Mouse (Mus musculus) CH12.LX (cell line): Measurements from ENCODE around the gene Lyve1. TPM values are rescaled to one million over a fixed set of nuclear protein-coding genes. Genes with fewer than 3 reads are reported as not detected.

Experiments
- DNase-seq: peaks from one replicate; pipeline ENCODE4 v3.0.0-alpha.2; 2013; ENCODE audit errors: extremely low read depth
- H3K27ac ChIP-seq: 2 replicates; pipeline ENCODE4 v1.5.1; 2012; ENCODE audit warnings: low read depth, mild to moderate bottlenecking, control low read depth, moderate library complexity; ENCODE audit not compliant: insufficient read depth
- H3K27me3 ChIP-seq: replicated peaks from 2 replicates; pipeline ENCODE3; 2012; ENCODE audit warnings: inconsistent platforms
- H3K36me3 ChIP-seq, 2 experiments: replicated peaks in 1 of 2; 2 replicates each; pipeline versions ENCODE3 to v1.6.1; 2012; ENCODE audit warnings: inconsistent platforms in 1 of 2, low read length in 1 of 2, mild to moderate bottlenecking in 1 of 2, mixed read lengths in 1 of 2, moderate library complexity in 1 of 2; ENCODE audit not compliant: control insufficient read depth in 1 of 2, insufficient read depth in 1 of 2
- H3K4me1 ChIP-seq, 2 experiments: 2 replicates each; pipeline ENCODE4 v1.6.1; 2012; ENCODE audit warnings: inconsistent platforms in 1 of 2, moderate library complexity in 1 of 2; ENCODE audit not compliant: insufficient read depth in 2 of 2, control insufficient read depth in 1 of 2
- H3K4me2 ChIP-seq: 2 replicates; pipeline ENCODE4 v1.6.1; 2012; ENCODE audit warnings: low read depth, mild to moderate bottlenecking, control low read depth; ENCODE audit not compliant: poor library complexity, insufficient read depth, severe bottlenecking
- H3K4me3 ChIP-seq, 3 experiments: fragments of 150-350 bp in 1 of 3; sonication (generic) in 1 of 3; replicated peaks in 1 of 3; 2 replicates each; pipeline versions ENCODE3 to v1.5.1; 2011 to 2012; ENCODE audit warnings: low read depth in 2 of 3, low read length in 2 of 3, mild to moderate bottlenecking in 2 of 3, moderate library complexity in 2 of 3, control low read depth in 1 of 3, improper control_type of control experiment in 1 of 3, inconsistent platforms in 1 of 3, mixed read lengths in 1 of 3; ENCODE audit not compliant: poor library complexity in 1 of 3
- H3K79me2 ChIP-seq: replicated peaks from 2 replicates; pipeline ENCODE4 v1.6.1; 2012; ENCODE audit warnings: mild to moderate bottlenecking, moderate library complexity; ENCODE audit not compliant: control insufficient read depth, poor library complexity, insufficient read depth, severe bottlenecking; ENCODE audit errors: extremely low read depth
- H3K9ac ChIP-seq: 2 replicates; pipeline ENCODE4 v1.6.1; 2012; ENCODE audit warnings: low read depth, mild to moderate bottlenecking, control low read depth, moderate library complexity; ENCODE audit not compliant: insufficient read depth
- H3K9me3 ChIP-seq: replicated peaks from 2 replicates; pipeline ENCODE3; 2012; ENCODE audit warnings: low read length, inconsistent platforms, mixed read lengths
- BHLHE40 ChIP-seq: IDR thresholded peaks from 2 replicates; pipeline ENCODE4 v1.6.1; 2011; ENCODE audit warnings: mild to moderate bottlenecking, low read depth, low read length, improper control_type of control experiment
- CHD2 ChIP-seq: IDR thresholded peaks from 2 replicates; pipeline ENCODE4 v1.6.1; 2011; ENCODE audit warnings: low read length, improper control_type of control experiment
- CTCF ChIP-seq, 2 experiments: IDR thresholded peaks in 1 of 2; conservative IDR thresholded peaks in 1 of 2; 2 replicates each; pipeline ENCODE4 v1.5.1; 2011 to 2012; ENCODE audit warnings: low read depth in 2 of 2, low read length in 2 of 2, improper control_type of control experiment in 1 of 2, inconsistent platforms in 1 of 2, mild to moderate bottlenecking in 1 of 2, moderate library complexity in 1 of 2
- E2F4 ChIP-seq: IDR thresholded peaks from 2 replicates; pipeline ENCODE4 v1.6.1; 2011; ENCODE audit warnings: low read depth, low read length, improper control_type of control experiment; ENCODE audit not compliant: insufficient replicate concordance
- EP300 ChIP-seq: IDR thresholded peaks from 2 replicates; pipeline ENCODE4 v1.6.1; 2011; ENCODE audit warnings: low read length, improper control_type of control experiment
- ETS1 ChIP-seq: conservative IDR thresholded peaks from 2 replicates; pipeline ENCODE4 v1.6.1; 2012; ENCODE audit warnings: low read depth, mild to moderate bottlenecking, inconsistent platforms, low read length, improper control_type of control experiment, moderate library complexity
- GABPA ChIP-seq: IDR thresholded peaks from 2 replicates; pipeline ENCODE4 v1.6.1; 2012; ENCODE audit warnings: low read depth, low read length, improper control_type of control experiment, inconsistent platforms; ENCODE audit not compliant: insufficient replicate concordance
- IRF4 ChIP-seq: IDR thresholded peaks from 2 replicates; pipeline ENCODE4 v1.6.1; 2014; ENCODE audit warnings: low read depth, mild to moderate bottlenecking, inconsistent platforms, low read length, improper control_type of control experiment
- JUND ChIP-seq: conservative IDR thresholded peaks from 2 replicates; pipeline ENCODE4 v1.6.1; 2011; ENCODE audit warnings: low read depth, low read length, improper control_type of control experiment
- MAFK ChIP-seq: IDR thresholded peaks from 2 replicates; pipeline ENCODE4 v1.6.1; 2011; ENCODE audit warnings: low read length, improper control_type of control experiment; ENCODE audit not compliant: insufficient replicate concordance
- MAX ChIP-seq: IDR thresholded peaks from 2 replicates; pipeline ENCODE4 v1.6.1; 2011; ENCODE audit warnings: low read length, improper control_type of control experiment
- MAZ ChIP-seq: IDR thresholded peaks from 2 replicates; pipeline ENCODE4 v1.6.1; 2012; ENCODE audit warnings: low read depth, mild to moderate bottlenecking, inconsistent platforms, low read length, improper control_type of control experiment, moderate library complexity
- MEF2A ChIP-seq: IDR thresholded peaks from 2 replicates; pipeline ENCODE4 v1.6.1; 2014; ENCODE audit warnings: low read depth, mild to moderate bottlenecking, inconsistent platforms, low read length, improper control_type of control experiment, borderline replicate concordance
- MXI1 ChIP-seq: IDR thresholded peaks from 2 replicates; pipeline ENCODE4 v1.6.1; 2011; ENCODE audit warnings: mild to moderate bottlenecking, low read depth, low read length, improper control_type of control experiment
- MYC ChIP-seq: IDR thresholded peaks from 2 replicates; pipeline ENCODE4 v1.6.1; 2011; ENCODE audit warnings: low read depth, mild to moderate bottlenecking, improper control_type of control experiment, low read length
- NRF1 ChIP-seq: IDR thresholded peaks from 2 replicates; pipeline ENCODE4 v1.6.1; 2014; ENCODE audit warnings: low read depth, mild to moderate bottlenecking, inconsistent platforms, low read length, improper control_type of control experiment, moderate library complexity
- PAX5 ChIP-seq: IDR thresholded peaks from 2 replicates; pipeline ENCODE4 v1.6.1; 2012; ENCODE audit warnings: low read length, inconsistent platforms, mixed read lengths
- POLR2A ChIP-seq: IDR thresholded peaks from 2 replicates; pipeline ENCODE4 v1.6.1; 2011; ENCODE audit warnings: low read depth, mild to moderate bottlenecking, improper control_type of control experiment, low read length
- SIN3A ChIP-seq: IDR thresholded peaks from 2 replicates; pipeline ENCODE4 v1.6.1; 2012; ENCODE audit warnings: low read length, improper control_type of control experiment, inconsistent platforms
- TBP ChIP-seq: conservative IDR thresholded peaks from 2 replicates; pipeline ENCODE4 v1.6.1; 2011; ENCODE audit warnings: low read depth, low read length, improper control_type of control experiment
- USF1 ChIP-seq: IDR thresholded peaks from 2 replicates; pipeline ENCODE4 v1.6.1; 2014; ENCODE audit warnings: low read depth, mild to moderate bottlenecking, inconsistent platforms, low read length, improper control_type of control experiment
- USF2 ChIP-seq: conservative IDR thresholded peaks from 2 replicates; pipeline ENCODE4 v1.6.1; 2011; ENCODE audit warnings: low read depth, low read length, improper control_type of control experiment
- ZKSCAN1 ChIP-seq: IDR thresholded peaks from 2 replicates; pipeline ENCODE4 v1.6.1; 2012; ENCODE audit warnings: low read depth, inconsistent platforms, low read length, improper control_type of control experiment, borderline replicate concordance
- ZMIZ1 ChIP-seq: IDR thresholded peaks from 2 replicates; pipeline ENCODE4 v1.6.1; 2012; ENCODE audit warnings: low read depth, mild to moderate bottlenecking, inconsistent platforms, low read length, improper control_type of control experiment
- dilution Hi-C: fragments of 300-500 bp; cut with MboI; formaldehyde crosslinking; loops from 2 replicates; pipeline ENCODE4 v1.14.3; 2020; ENCODE audit warnings: low sequenced_read_pairs; ENCODE audit not compliant: extremely low pct_unique_long_range_greater_than_20kb, extremely low pct_ligation_motif_present
- in situ Hi-C: fragments of 300-500 bp; cut with MboI; formaldehyde crosslinking; loops from 3 replicates; pipeline ENCODE4 v1.14.3; 2019; ENCODE audit warnings: low sequenced_read_pairs, low pct_ligation_motif_present, low pct_unique_long_range_greater_than_20kb, mixed read lengths
- polyA plus RNA-seq: library from polyadenylated mRNA; unstranded; fragments of >175 nt; gene quantifications from 2 replicates; pipeline ENCODE4 v1.2.1, GENCODE M21; 2012; ENCODE audit warnings: low read depth; ENCODE audit not compliant: insufficient read length
- total RNA-seq, 2 experiments: library from RNA; depleted of rRNA; stranded (reverse); fragments of 300-350 nt in 1 of 2; fragments of >200 nt in 1 of 2; gene quantifications; 2 replicates each; pipeline ENCODE4 v1.2.3; 2012 to 2014

Lyve1 gene
- total and polyA plus RNA-seq, 3 experiments = not detected

GRCm38 (mm10) chr7:110894673-110895072, 31.6 kb upstream of the Lyve1 start:
- Histone ChIP-seq H3K27me3 (no peaks in the 10 kb centered on the region), H3K36me3 (no peaks in the 10 kb centered on the region), H3K4me3 (no peak overlapping the region), H3K9me3 (no peaks in the 10 kb centered on the region), H3K4me1 (peaks cover 0 to 9% of the 10 kb centered on the region in 2 experiments; a peak in 2 of 4 replicates), H3K4me2 (no peak overlapping the region), H3K79me2 (no peaks in the 10 kb centered on the region), H3K27ac (no peak overlapping the region), H3K9ac (no peak overlapping the region)
- dilution Hi-C loops = no loop called here
- no peak for DNase-seq
- in situ Hi-C loops = no loop called here
- TF ChIP-seq PAX5 (no peak), MXI1 (no peak), NRF1 (no peak), USF2 (no peak), MAFK (no peak), TBP (no peak), MAZ (no peak), CTCF (conservative IDR thresholded peaks at IDR 0.05 in 1 of 2, IDR thresholded peaks at IDR 0.05 in 1 of 2; ENCODE audit: low read depth in 2 of 2, low read length in 2 of 2) (no peak), EP300 (no peak), MAX (no peak), SIN3A (no peak), E2F4 (no peak), JUND (no peak), POLR2A (no peak), ZMIZ1 (no peak), BHLHE40 (no peak), ETS1 (no peak), ZKSCAN1 (no peak), MYC (no peak)

- dilution Hi-C loops = no loop called here
- Histone ChIP-seq H3K4me1 (peaks cover 0 to 9% of the 10 kb centered on the region in 2 experiments; a peak in 2 of 4 replicates), H3K9me3 (no peaks in the 10 kb centered on the region), H3K27me3 (no peaks in the 10 kb centered on the region), H3K4me2 (no peak overlapping the region), H3K27ac (no peak overlapping the region), H3K9ac (no peak overlapping the region), H3K4me3 (no peak overlapping the region), H3K79me2 (no peaks in the 10 kb centered on the region), H3K36me3 (no peaks in the 10 kb centered on the region)
- in situ Hi-C loops = no loop called here
- no peak for DNase-seq
- TF ChIP-seq USF1 (no peak), GABPA (no peak), ETS1 (no peak), EP300 (no peak), MEF2A (no peak), E2F4 (no peak), CHD2 (no peak), IRF4 (no peak)
Measured at GRCm38 (mm10) chr7:110893943-110894610, 31.0 kb upstream of the Lyve1 start.
